Mouse (Mus musculus) kidney, adult 8-10 months (tissue): ENCODE data around the gene Art1.

Experiments used
- DNase-seq, 2 experiments: peaks; one replicate each; pipeline ENCODE4 v3.0.0; 2022

Gene Art1

GRCm38 (mm10) chr7:102101487-102101886 is at the start of gene Art1:
Art1 (plus strand) TSS chr7:102101743.
- DNase-seq, result no peak

- DNase-seq, result no peak
Observed at GRCm38 (mm10) chr7:102061353-102061752, 40.2 kb upstream of the Art1 start.

- DNase-seq, result peak in 1 of 2 experiments; percentile 11
Observed at GRCm38 (mm10) chr7:102062203-102062602, 39.3 kb upstream of the Art1 start.

GRCm38 (mm10) chr7:102063891-102064290 is 37.7 kb upstream of the Art1 start:
- DNase-seq, result no peak

GRCm38 (mm10) chr7:102064655-102065045 is 36.9 kb upstream of the Art1 start:
- DNase-seq, result no peak

- DNase-seq, result peak; percentile 90 to 93
Observed at GRCm38 (mm10) chr7:102065046-102065891, 36.3 kb upstream of the Art1 start, which contains the start of the genes Rnf121, Xndc1 and Xntrpc. Rnf121 (minus strand) TSS chr7:102065469. Xndc1 (plus strand) TSS chr7:102065511. Xntrpc (plus strand) TSS chr7:102065713.

- no peak for DNase-seq
Observed at GRCm38 (mm10) chr7:102066363-102066762, 35.2 kb upstream of the Art1 start.

- no peak for DNase-seq
Observed at GRCm38 (mm10) chr7:102076714-102077296, 24.7 kb upstream of the Art1 start.

GRCm38 (mm10) chr7:102078517-102078916 is 23.0 kb upstream of the Art1 start:
- peak; percentile 34 to 39 for DNase-seq

- peak; percentile 23 to 52 for DNase-seq
Observed at GRCm38 (mm10) chr7:102080311-102080710, 21.2 kb upstream of the Art1 start.

- no peak for DNase-seq
Observed at GRCm38 (mm10) chr7:102081784-102082183, 19.8 kb upstream of the Art1 start.

GRCm38 (mm10) chr7:102082816-102083215 is 18.7 kb upstream of the Art1 start, which contains the start of gene Trpc2:
Trpc2 (plus strand) TSS chr7:102083116.
- DNase-seq, result no peak

- DNase-seq, result no peak
Observed at GRCm38 (mm10) chr7:102084041-102084696, 17.4 kb upstream of the Art1 start.

- no peak for DNase-seq
Observed at GRCm38 (mm10) chr7:102087336-102087735, 14.2 kb upstream of the Art1 start.

- peak; percentile 22 to 29 for DNase-seq
Observed at GRCm38 (mm10) chr7:102099760-102100661, 1.5 kb upstream of the Art1 start.

- no peak for DNase-seq
Observed at GRCm38 (mm10) chr7:102100868-102101267, 675 bp upstream of the Art1 start.

- DNase-seq, result no peak
Observed at GRCm38 (mm10) chr7:102102241-102102640, 698 bp downstream of the Art1 start.

- DNase-seq, result no peak
Observed at GRCm38 (mm10) chr7:102102696-102103095, 1.2 kb downstream of the Art1 start.

- DNase-seq, result no peak
Observed at GRCm38 (mm10) chr7:102103555-102103954, 2.0 kb downstream of the Art1 start.

- DNase-seq, result peak in 1 of 2 experiments; percentile 4
Observed at GRCm38 (mm10) chr7:102104126-102104525, 2.6 kb downstream of the Art1 start.

- DNase-seq, result no peak
Observed at GRCm38 (mm10) chr7:102106700-102107141, 5.2 kb downstream of the Art1 start.

GRCm38 (mm10) chr7:102108206-102108605 is 6.7 kb downstream of the Art1 start:
- DNase-seq, result no peak
